Mouse (Mus musculus) cerebellum, adult 2 months (tissue): ENCODE measurements around the gene Lrrk1.

Experiments used
- CTCF ChIP-seq: fragments of 200-500 bp; IDR thresholded peaks from 2 replicates; pipeline ENCODE4 v1.5.1; 2011; ENCODE audit warnings: low read depth, mild to moderate bottlenecking, control low read depth, low read length, moderate library complexity, borderline replicate concordance; ENCODE audit not compliant: insufficient read depth
- POLR2A ChIP-seq: fragments of 200-500 bp; IDR thresholded peaks from 2 replicates; pipeline ENCODE4 v1.6.1; 2011; ENCODE audit warnings: low read length, control low read depth, borderline replicate concordance; ENCODE audit not compliant: insufficient read depth

GRCm38 (mm10) chr7:66282265-66282664, 105.9 kb downstream of the Lrrk1 start:
- TF ChIP-seq POLR2A (no peak), CTCF (no peak)
